Mouse (Mus musculus): ENCODE results near the gene S100a2. TPM values are rescaled to one million over a fixed set of nuclear protein-coding genes. Genes with fewer than 3 reads are reported as not detected.

The S100a2 gene
- polyA plus RNA-seq, 1 experiment from 2014 or later: not detected

- WGBS: 84% methylated on average over 5 of the region's 5 CpGs
- ATAC-seq (ENCODE audit: low read depth): no peak
Observed at GRCm38 (mm10) chr3:90625496-90625895, 35.4 kb downstream of the S100a2 start.

GRCm38 (mm10) chr3:90626266-90627021 lies 36.4 kb downstream of the S100a2 start:
- Histone ChIP-seq H3K27me3 (no peaks in the 10 kb centered on the region), H3K36me3 (no peaks in the 10 kb centered on the region), H3K4me2 (no peak overlapping the region), H3K9me3 (no peaks in the 10 kb centered on the region), H3K27ac (replicated peaks) (no peak overlapping the region), H3K4me1 (replicated peaks) (peaks cover 18% of the 10 kb centered on the region), H3K4me3 (no peak overlapping the region), H3K9ac (no peak overlapping the region)
- 82% methylated on average over 9 of the region's 9 CpGs for WGBS
- ATAC-seq (ENCODE audit: low read depth): no peak

More at GRCm38 (mm10) chr3:90625496-90625895, 35.4 kb downstream of the S100a2 start:
- Histone ChIP-seq H3K27ac (replicated peaks) (no peak overlapping the region), H3K27me3 (no peaks in the 10 kb centered on the region), H3K4me2 (no peak overlapping the region), H3K4me3 (no peak overlapping the region), H3K9me3 (no peaks in the 10 kb centered on the region), H3K36me3 (no peaks in the 10 kb centered on the region), H3K9ac (no peak overlapping the region), H3K4me1 (replicated peaks) (peaks cover 18% of the 10 kb centered on the region)

- Histone ChIP-seq H3K4me2 (no peak overlapping the region), H3K27me3 (no peaks in the 10 kb centered on the region), H3K9me3 (no peaks in the 10 kb centered on the region), H3K9ac (no peak overlapping the region), H3K27ac (replicated peaks) (no peak overlapping the region), H3K4me3 (no peak overlapping the region), H3K36me3 (no peaks in the 10 kb centered on the region), H3K4me1 (replicated peaks) (peaks cover 18% of the 10 kb centered on the region)
- ATAC-seq (ENCODE audit: low read depth): no peak
- WGBS: 92% methylated on average over 5 of the region's 5 CpGs
Observed at GRCm38 (mm10) chr3:90627366-90627765, 37.3 kb downstream of the S100a2 start.

- ATAC-seq (ENCODE audit: low read depth): no peak
- WGBS: 60% methylated on average over 4 of the region's 4 CpGs
- no peak overlapping the region for H3K4me2 ChIP-seq
- no peak overlapping the region for H3K9ac ChIP-seq
- H3K4me1 ChIP-seq (replicated peaks): peaks cover 18% of the 10 kb centered on the region
- H3K27ac ChIP-seq (replicated peaks): no peak overlapping the region
- no peaks in the 10 kb centered on the region for H3K27me3 ChIP-seq
- no peaks in the 10 kb centered on the region for H3K36me3 ChIP-seq
- H3K9me3 ChIP-seq: no peaks in the 10 kb centered on the region
- no peak overlapping the region for H3K4me3 ChIP-seq
Observed at GRCm38 (mm10) chr3:90627807-90628206, 37.8 kb downstream of the S100a2 start.

GRCm38 (mm10) chr3:90629298-90629697 lies 39.3 kb downstream of the S100a2 start:
- Histone ChIP-seq H3K4me3 (no peak overlapping the region), H3K4me1 (replicated peaks) (peaks cover 4% of the 10 kb centered on the region; the same call in 1 of the 2 replicates), H3K9ac (no peak overlapping the region), H3K27ac (replicated peaks) (no peak overlapping the region), H3K9me3 (no peaks in the 10 kb centered on the region), H3K36me3 (no peaks in the 10 kb centered on the region), H3K4me2 (no peak overlapping the region), H3K27me3 (no peaks in the 10 kb centered on the region)
- WGBS: 72% methylated on average over 2 of the region's 2 CpGs
- ATAC-seq (ENCODE audit: low read depth): no peak

- Histone ChIP-seq H3K27me3 (no peaks in the 10 kb centered on the region), H3K27ac (replicated peaks) (no peak overlapping the region), H3K4me2 (no peak overlapping the region), H3K4me3 (no peak overlapping the region), H3K4me1 (replicated peaks) (no peaks in the 10 kb centered on the region), H3K9ac (no peak overlapping the region), H3K36me3 (no peaks in the 10 kb centered on the region), H3K9me3 (no peaks in the 10 kb centered on the region)
- 83% methylated on average over 2 of the region's 2 CpGs for whole genome bisulfite sequencing
- no peak for ATAC-seq (ENCODE audit: low read depth)
Observed at GRCm38 (mm10) chr3:90631984-90632383, 41.9 kb downstream of the S100a2 start.

GRCm38 (mm10) chr3:90638511-90639275 lies 48.6 kb downstream of the S100a2 start:
- Histone ChIP-seq H3K27me3 (no peaks in the 10 kb centered on the region), H3K4me1 (replicated peaks) (no peaks in the 10 kb centered on the region), H3K27ac (replicated peaks) (no peak overlapping the region), H3K4me3 (no peak overlapping the region), H3K9me3 (no peaks in the 10 kb centered on the region), H3K36me3 (no peaks in the 10 kb centered on the region), H3K9ac (no peak overlapping the region), H3K4me2 (no peak overlapping the region)
- ATAC-seq (ENCODE audit: low read depth): no peak
- 71% methylated on average over 1 of the region's 1 CpGs for WGBS

- H3K4me2 ChIP-seq: no peak overlapping the region
- no peaks in the 10 kb centered on the region for H3K4me1 ChIP-seq (replicated peaks)
- H3K4me3 ChIP-seq: no peak overlapping the region
- ATAC-seq (ENCODE audit: low read depth): no peak
- H3K9ac ChIP-seq: no peak overlapping the region
- H3K27ac ChIP-seq (replicated peaks): no peak overlapping the region
- no peaks in the 10 kb centered on the region for H3K9me3 ChIP-seq
- H3K36me3 ChIP-seq: no peaks in the 10 kb centered on the region
- no peaks in the 10 kb centered on the region for H3K27me3 ChIP-seq
- WGBS: 54% methylated on average over 7 of the region's 7 CpGs
Observed at GRCm38 (mm10) chr3:90639511-90640154, 49.6 kb downstream of the S100a2 start.

GRCm38 (mm10) chr3:90640981-90641380 lies 50.9 kb downstream of the S100a2 start:
- WGBS: 87% methylated on average over 7 of the region's 7 CpGs
- H3K36me3 ChIP-seq: no peaks in the 10 kb centered on the region
- no peak overlapping the region for H3K4me2 ChIP-seq
- H3K27ac ChIP-seq (replicated peaks): no peak overlapping the region
- H3K4me1 ChIP-seq (replicated peaks): no peaks in the 10 kb centered on the region
- H3K4me3 ChIP-seq: no peak overlapping the region
- H3K27me3 ChIP-seq: no peaks in the 10 kb centered on the region
- no peaks in the 10 kb centered on the region for H3K9me3 ChIP-seq
- ATAC-seq (ENCODE audit: low read depth): no peak
- H3K9ac ChIP-seq: no peak overlapping the region

Other genes with a start within 250 kb of the S100a2 start
- 22.9 and 24.1 TPM in 2 replicates for gene Slc27a3, start 200.3 kb upstream of the S100a2 start, polyA plus RNA-seq (2015; fragmentation: Nextera tagmentation; extraction: Ambion mirVana)
- 29.3 and 30.8 TPM in 2 replicates for gene Ints3, start 156.6 kb upstream of the S100a2 start, polyA plus RNA-seq (2015; fragmentation: Nextera tagmentation; extraction: Ambion mirVana)
- gene Npr1, start 124.4 kb upstream of the S100a2 start, polyA plus RNA-seq (2015; fragmentation: Nextera tagmentation; extraction: Ambion mirVana): 3.7 and 3.9 TPM in 2 replicates
- 280 and 290 TPM in 2 replicates for gene Ilf2, start 114.1 kb upstream of the S100a2 start, polyA plus RNA-seq (2015; fragmentation: Nextera tagmentation; extraction: Ambion mirVana)
- 98.2 and 103 TPM in 2 replicates for gene Snapin, start 99.2 kb upstream of the S100a2 start, polyA plus RNA-seq (2015; fragmentation: Nextera tagmentation; extraction: Ambion mirVana)
- 183 and 200 TPM in 2 replicates for gene Chtop, start 80.7 kb upstream of the S100a2 start, polyA plus RNA-seq (2015; fragmentation: Nextera tagmentation; extraction: Ambion mirVana)
- 9.0 and 13.0 TPM in 2 replicates for gene S100a1, start 75.9 kb upstream of the S100a2 start, polyA plus RNA-seq (2015; fragmentation: Nextera tagmentation; extraction: Ambion mirVana)
- 13.9 and 14.9 TPM in 2 replicates for gene S100a13, start 75.8 kb upstream of the S100a2 start, polyA plus RNA-seq (2015; fragmentation: Nextera tagmentation; extraction: Ambion mirVana)
- 0.81 TPM in 1 of 2 replicates, not detected in the other for gene S100a14, start 63.4 kb upstream of the S100a2 start, polyA plus RNA-seq (2015; fragmentation: Nextera tagmentation; extraction: Ambion mirVana)
- 31.5 and 37.5 TPM in 2 replicates for gene S100a16, start 53.0 kb upstream of the S100a2 start, polyA plus RNA-seq (2015; fragmentation: Nextera tagmentation; extraction: Ambion mirVana)
- gene S100a3, start 29.7 kb upstream of the S100a2 start, polyA plus RNA-seq (2015; fragmentation: Nextera tagmentation; extraction: Ambion mirVana): 1.4 and 1.9 TPM in 2 replicates
- gene Gm42674, start 11.7 kb downstream of the S100a2 start, polyA plus RNA-seq (2015; fragmentation: Nextera tagmentation; extraction: Ambion mirVana): not detected in 2 replicates
- not detected in 2 replicates for gene S100a4, start 13.5 kb downstream of the S100a2 start, polyA plus RNA-seq (2015; fragmentation: Nextera tagmentation; extraction: Ambion mirVana)
- gene S100a5, start 18.3 kb downstream of the S100a2 start, polyA plus RNA-seq (2015; fragmentation: Nextera tagmentation; extraction: Ambion mirVana): not detected in 2 replicates
- gene S100a6, start 22.6 kb downstream of the S100a2 start, polyA plus RNA-seq (2015; fragmentation: Nextera tagmentation; extraction: Ambion mirVana): 28.2 and 28.4 TPM in 2 replicates
- not detected in 2 replicates for gene S100a7a, start 63.8 kb downstream of the S100a2 start, polyA plus RNA-seq (2015; fragmentation: Nextera tagmentation; extraction: Ambion mirVana)
- 13.5 and 16.1 TPM in 2 replicates for gene S100a8, start 78.7 kb downstream of the S100a2 start, polyA plus RNA-seq (2015; fragmentation: Nextera tagmentation; extraction: Ambion mirVana)
- 8.0 and 12.1 TPM in 2 replicates for gene S100a9, start 105.5 kb downstream of the S100a2 start, polyA plus RNA-seq (2015; fragmentation: Nextera tagmentation; extraction: Ambion mirVana)
- gene Pglyrp4, start 136.7 kb downstream of the S100a2 start, polyA plus RNA-seq (2015; fragmentation: Nextera tagmentation; extraction: Ambion mirVana): not detected in 2 replicates
- gene Gm5849, start 187.6 kb downstream of the S100a2 start, polyA plus RNA-seq (2015; fragmentation: Nextera tagmentation; extraction: Ambion mirVana): not detected in 2 replicates

All from neural tube, embryonic 13.5 days (tissue).